Mouse (Mus musculus) midbrain, embryonic 13.5 days (tissue): ENCODE data around the gene Igfbp7. TPM values are rescaled to one million over a fixed set of nuclear protein-coding genes. Genes with fewer than 3 reads are reported as not detected.
A peak's percentile ranks its signal among the peaks of the same experiment; 100 is the strongest.

ENCODE experiments used
- ATAC-seq: fragments of 200-750 bp; cut with Nextera tagmentation; 2 replicates; pipeline ENCODE4 v1.8.0; 2017; ENCODE audit warnings: mild to moderate bottlenecking, moderate TSS enrichment, moderate library complexity
- H3K27ac ChIP-seq: fragments of 300-500 bp; sonication (generic); 2 replicates; pipeline ENCODE4 v1.5.1; 2015; ENCODE audit warnings: inconsistent platforms, mild to moderate bottlenecking, moderate library complexity
- H3K27me3 ChIP-seq: fragments of 300-500 bp; sonication (generic); 2 replicates; pipeline ENCODE4 v1.6.1; 2015; ENCODE audit warnings: mild to moderate bottlenecking, inconsistent platforms
- H3K36me3 ChIP-seq: fragments of 300-500 bp; sonication (generic); 2 replicates; pipeline ENCODE4 v1.6.1; 2015; ENCODE audit warnings: mild to moderate bottlenecking, inconsistent platforms
- H3K4me1 ChIP-seq: fragments of 300-500 bp; sonication (generic); replicated peaks from 2 replicates; pipeline ENCODE4 v1.6.1; 2015; ENCODE audit warnings: inconsistent platforms
- H3K4me2 ChIP-seq: fragments of 300-500 bp; sonication (generic); replicated peaks from 2 replicates; pipeline ENCODE4 v1.6.1; 2015; ENCODE audit warnings: moderate library complexity, mild to moderate bottlenecking, inconsistent platforms
- H3K4me3 ChIP-seq: fragments of 300-500 bp; sonication (generic); replicated peaks from 2 replicates; pipeline ENCODE4 v1.5.1; 2015; ENCODE audit warnings: mild to moderate bottlenecking, inconsistent platforms
- H3K9ac ChIP-seq: fragments of 300-500 bp; sonication (generic); replicated peaks from 2 replicates; pipeline ENCODE4 v1.6.1; 2015; ENCODE audit warnings: mild to moderate bottlenecking, inconsistent platforms
- H3K9me3 ChIP-seq: fragments of 300-500 bp; sonication (generic); 2 replicates; pipeline ENCODE4 v1.6.1; 2016; ENCODE audit warnings: mild to moderate bottlenecking, inconsistent platforms
- WGBS: fragments of 180-500 bp; shearing (Covaris S2); methylation state at CpG from one replicate; pipeline ENCODE4 v1.1.7; 2015; 5-methylcytosine and 5-hydroxymethylcytosine counted together
- polyA plus RNA-seq: library from polyadenylated mRNA; unstranded; fragments of >200 nt; fragmentation: Nextera tagmentation; extraction: Ambion mirVana; gene quantifications from 2 replicates; pipeline ENCODE4 v1.2.1, GENCODE M21; 2015

Igfbp7 gene
- polyA plus RNA-seq, 1 experiment from 2014 or later = 55.3 TPM

DNA sequence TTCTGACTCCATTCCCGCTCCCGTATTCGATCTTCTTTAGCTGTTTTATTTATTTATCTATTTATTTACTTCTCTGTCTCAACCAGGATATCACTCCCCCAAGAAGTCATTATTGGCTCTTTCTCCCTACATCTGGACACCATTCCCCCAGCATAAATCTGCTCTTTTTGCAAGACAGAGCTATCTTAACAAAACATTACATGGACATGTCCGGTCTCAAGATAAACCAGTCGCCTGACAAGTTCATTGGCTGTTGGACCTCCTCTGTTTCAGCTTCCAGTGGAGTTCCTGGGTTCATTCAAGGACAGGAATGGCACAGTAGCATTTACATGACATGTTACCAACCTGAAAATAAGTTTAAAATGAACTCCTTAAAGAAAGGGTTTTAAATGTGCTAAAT is 4.9 kb downstream of the Igfbp7 start:
- Histone ChIP-seq H3K4me2 (no peak overlapping the region), H3K4me1 (peaks cover 11% of the 10 kb centered on the region; the same call in 1 of the 2 replicates), H3K9ac (no peak overlapping the region), H3K36me3 (no peaks in the 10 kb centered on the region), H3K9me3 (no peaks in the 10 kb centered on the region), H3K4me3 (no peak overlapping the region), H3K27ac (no peak overlapping the region), H3K27me3 (peaks cover 20% of the 10 kb centered on the region)
- no peak for ATAC-seq
- 95% methylated on average over 5 of the region's 5 CpGs for WGBS

DNA sequence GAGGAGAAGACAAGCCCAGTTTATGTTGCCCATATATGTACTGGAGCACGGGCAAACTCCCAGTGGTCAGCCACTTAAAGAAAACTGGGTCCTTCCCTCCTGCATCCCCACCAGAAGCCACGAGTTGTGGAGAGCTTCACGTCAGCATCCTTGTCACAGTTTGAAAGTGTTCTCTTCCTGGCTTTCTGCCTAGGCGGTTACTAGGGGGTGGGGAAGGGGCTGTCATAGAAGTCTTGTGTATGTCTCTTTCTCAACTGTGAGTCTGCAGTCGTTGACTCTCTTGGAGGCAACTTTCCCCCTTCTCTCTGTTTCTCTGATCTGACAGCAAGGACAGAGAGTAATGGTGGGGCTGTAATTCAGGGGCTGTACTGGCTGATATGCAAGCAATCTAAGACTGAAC is 5.7 kb downstream of the Igfbp7 start:
- no peak overlapping the region for H3K27ac ChIP-seq
- no peaks in the 10 kb centered on the region for H3K9me3 ChIP-seq
- 76% methylated on average over 5 of the region's 5 CpGs for WGBS
- peaks cover 14% of the 10 kb centered on the region for H3K27me3 ChIP-seq
- H3K9ac ChIP-seq = no peak overlapping the region
- H3K4me1 ChIP-seq = peaks cover 6% of the 10 kb centered on the region; the same call in 1 of the 2 replicates
- H3K36me3 ChIP-seq = no peaks in the 10 kb centered on the region
- no peak overlapping the region for H3K4me3 ChIP-seq
- H3K4me2 ChIP-seq = no peak overlapping the region
- ATAC-seq = no peak

DNA sequence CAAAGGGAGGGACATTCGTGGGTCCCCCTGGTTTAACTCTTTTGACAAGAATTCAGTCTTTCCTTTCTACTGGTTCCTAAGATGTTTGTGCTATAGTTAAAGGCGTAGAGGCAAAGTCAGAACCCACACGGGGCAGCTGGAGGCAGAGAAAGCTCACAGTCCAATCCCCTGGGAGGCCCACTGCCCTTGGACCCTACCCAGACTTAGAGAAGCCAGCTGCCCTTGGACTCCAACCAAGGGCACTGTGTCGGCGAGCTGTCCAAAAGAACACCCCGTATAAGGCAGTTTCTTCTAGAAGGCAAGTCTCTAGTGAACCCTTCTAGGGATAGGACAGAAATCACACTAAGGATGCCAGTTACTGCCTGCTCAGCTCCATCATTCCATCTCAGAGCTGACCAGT is 7.0 kb downstream of the Igfbp7 start:
- H3K9me3 ChIP-seq = no peaks in the 10 kb centered on the region
- H3K4me3 ChIP-seq = no peak overlapping the region
- no peak overlapping the region for H3K9ac ChIP-seq
- H3K4me1 ChIP-seq = peaks cover 6% of the 10 kb centered on the region; the same call in 1 of the 2 replicates
- no peak overlapping the region for H3K4me2 ChIP-seq
- WGBS = 83% methylated on average over 6 of the region's 6 CpGs
- H3K27ac ChIP-seq = no peak overlapping the region
- 0 out of 2 replicates have a peak, but pooled peaks cover 3% of the 10 kb centered on the region for H3K27me3 ChIP-seq
- no peaks in the 10 kb centered on the region for H3K36me3 ChIP-seq
- ATAC-seq = no peak

DNA sequence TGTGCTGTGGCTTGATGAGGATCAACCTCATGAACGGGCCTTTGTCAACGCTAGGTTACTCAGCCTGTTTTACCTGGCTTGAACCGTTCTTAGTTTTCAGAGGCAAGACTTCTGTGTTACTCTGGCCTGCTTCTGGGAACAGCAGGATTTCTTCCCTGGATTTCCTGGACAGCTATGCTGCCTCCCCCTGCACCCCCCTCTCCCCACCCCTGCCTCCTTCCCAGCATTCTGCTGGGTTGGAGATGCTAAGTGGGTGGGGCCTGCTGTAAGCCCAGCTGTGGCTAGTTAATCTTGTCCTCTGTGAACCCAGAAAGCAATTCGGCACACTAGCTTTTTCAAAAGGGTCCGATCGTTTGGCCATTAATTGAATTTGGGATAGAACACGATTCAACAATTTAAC is 7.7 kb downstream of the Igfbp7 start:
- Histone ChIP-seq H3K9ac (no peak overlapping the region), H3K27me3 (0 out of 2 replicates have a peak, but pooled peaks cover 3% of the 10 kb centered on the region), H3K36me3 (no peaks in the 10 kb centered on the region), H3K9me3 (no peaks in the 10 kb centered on the region), H3K27ac (no peak overlapping the region), H3K4me3 (no peak overlapping the region), H3K4me2 (no peak overlapping the region), H3K4me1 (peaks cover 6% of the 10 kb centered on the region; the same call in 1 of the 2 replicates)
- 76% methylated on average over 7 of the region's 7 CpGs for WGBS
- ATAC-seq = no peak

DNA sequence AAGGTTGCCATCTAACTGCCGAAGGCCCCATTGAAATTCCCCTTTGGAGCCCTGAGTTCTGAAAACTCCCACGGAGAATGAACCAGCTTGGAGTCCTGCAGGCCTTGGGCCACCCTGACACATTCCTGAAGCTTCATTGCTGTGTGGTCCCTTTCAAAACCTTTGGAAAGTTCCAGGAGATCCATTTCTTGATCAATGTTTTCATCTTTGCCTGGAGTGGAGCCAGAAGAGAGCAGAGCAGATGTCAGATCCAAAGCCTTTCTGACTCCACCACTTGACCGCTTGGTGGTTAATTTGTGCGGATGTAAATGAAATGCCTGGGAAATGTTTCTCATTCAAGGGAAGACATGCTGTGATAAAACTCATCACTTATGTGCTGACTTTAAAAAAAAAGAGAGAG is 8.8 kb downstream of the Igfbp7 start:
- H3K4me2 ChIP-seq = no peak overlapping the region
- no peak overlapping the region for H3K9ac ChIP-seq
- ATAC-seq = no peak
- H3K36me3 ChIP-seq = no peaks in the 10 kb centered on the region
- peaks cover 6% of the 10 kb centered on the region; the same call in 1 of the 2 replicates for H3K4me1 ChIP-seq
- 50% methylated on average over 4 of the region's 4 CpGs for WGBS
- H3K27me3 ChIP-seq = no peaks in the 10 kb centered on the region
- H3K4me3 ChIP-seq = no peak overlapping the region
- H3K27ac ChIP-seq = no peak overlapping the region
- H3K9me3 ChIP-seq = no peaks in the 10 kb centered on the region

DNA sequence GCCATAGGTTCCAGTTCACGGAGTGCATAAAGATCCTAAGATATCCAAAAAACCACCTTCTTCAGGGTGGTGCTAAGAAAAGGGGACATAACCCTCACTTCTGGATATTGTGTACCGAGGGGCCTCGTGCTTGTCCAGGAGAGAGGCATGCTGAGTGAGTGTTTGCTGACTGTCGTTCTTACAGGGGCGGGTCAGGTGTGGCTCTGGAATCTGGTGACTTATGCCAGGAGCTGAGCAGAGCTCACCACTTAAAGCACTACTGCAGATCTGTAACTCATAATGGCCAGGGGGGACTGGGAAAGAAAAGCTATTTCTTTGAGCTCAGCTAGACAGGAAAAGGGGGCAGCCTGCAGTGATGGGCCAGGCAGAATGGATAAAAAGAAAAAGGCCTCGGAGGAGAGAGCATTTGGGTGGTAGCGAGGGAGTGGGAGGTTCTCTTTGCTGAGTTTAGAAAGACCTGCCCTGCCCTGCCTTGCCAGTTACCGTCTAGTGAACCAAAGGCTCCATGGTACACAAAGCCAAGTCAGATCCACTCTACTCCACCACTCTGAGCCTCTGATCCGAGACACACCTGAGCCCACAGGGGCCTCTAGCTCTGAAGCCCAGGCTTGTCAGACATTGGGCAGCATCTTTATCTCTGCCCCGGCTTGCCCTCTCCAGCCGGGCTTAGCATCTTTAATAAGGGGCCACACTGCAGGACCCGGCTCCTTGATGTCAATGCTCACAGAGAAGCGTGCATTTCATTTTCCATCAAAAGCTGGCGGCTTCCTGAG is 9.4 kb downstream of the Igfbp7 start:
- H3K9ac ChIP-seq = no peak overlapping the region
- peaks cover 6% of the 10 kb centered on the region; the same call in 1 of the 2 replicates for H3K4me1 ChIP-seq
- no peaks in the 10 kb centered on the region for H3K36me3 ChIP-seq
- no peak overlapping the region for H3K4me2 ChIP-seq
- no peak overlapping the region for H3K27ac ChIP-seq
- WGBS = 49% methylated on average over 14 of the region's 14 CpGs
- no peaks in the 10 kb centered on the region for H3K27me3 ChIP-seq
- no peak overlapping the region for H3K4me3 ChIP-seq
- 0 out of 2 replicates have a peak, but pooled peaks have one; percentile 38 for ATAC-seq
- H3K9me3 ChIP-seq = no peaks in the 10 kb centered on the region

DNA sequence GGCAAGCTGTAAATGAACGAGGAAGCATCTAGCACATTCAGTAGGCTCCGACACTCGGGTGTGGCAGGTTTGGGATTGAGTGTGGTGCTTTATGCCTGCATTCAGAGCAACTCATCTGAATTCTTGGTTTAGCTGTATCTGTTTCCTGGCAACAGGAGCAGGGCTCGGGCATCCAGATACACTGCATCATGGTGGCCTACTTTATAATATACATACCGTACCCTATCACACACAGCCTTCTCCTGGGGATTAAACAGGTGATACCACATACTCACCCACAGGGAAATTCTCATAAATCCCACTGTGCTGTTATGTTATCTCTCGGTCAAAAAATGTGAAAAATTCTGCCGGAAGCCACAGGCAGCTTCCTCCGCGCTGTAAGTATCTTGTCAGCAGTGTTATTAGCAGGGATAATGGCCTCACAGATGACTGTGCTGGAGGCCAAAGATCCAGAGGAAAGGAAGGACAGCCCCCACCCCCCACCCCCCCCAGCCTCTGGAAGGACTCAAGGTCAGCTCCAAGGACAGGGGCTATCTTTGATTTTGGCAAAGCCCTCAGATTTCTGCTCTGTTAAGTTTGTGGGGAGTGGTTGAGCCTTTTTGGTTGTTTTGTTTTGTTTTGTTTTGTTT is 13.7 kb downstream of the Igfbp7 start:
- peaks cover 6% of the 10 kb centered on the region; the same call in 1 of the 2 replicates for H3K4me1 ChIP-seq
- ATAC-seq = no peak
- H3K4me2 ChIP-seq = no peak overlapping the region
- H3K9me3 ChIP-seq = no peaks in the 10 kb centered on the region
- WGBS = 42% methylated on average over 9 of the region's 9 CpGs
- H3K36me3 ChIP-seq = no peaks in the 10 kb centered on the region
- H3K9ac ChIP-seq = no peak overlapping the region
- no peaks in the 10 kb centered on the region for H3K27me3 ChIP-seq
- H3K4me3 ChIP-seq = no peak overlapping the region
- H3K27ac ChIP-seq = no peak overlapping the region

DNA sequence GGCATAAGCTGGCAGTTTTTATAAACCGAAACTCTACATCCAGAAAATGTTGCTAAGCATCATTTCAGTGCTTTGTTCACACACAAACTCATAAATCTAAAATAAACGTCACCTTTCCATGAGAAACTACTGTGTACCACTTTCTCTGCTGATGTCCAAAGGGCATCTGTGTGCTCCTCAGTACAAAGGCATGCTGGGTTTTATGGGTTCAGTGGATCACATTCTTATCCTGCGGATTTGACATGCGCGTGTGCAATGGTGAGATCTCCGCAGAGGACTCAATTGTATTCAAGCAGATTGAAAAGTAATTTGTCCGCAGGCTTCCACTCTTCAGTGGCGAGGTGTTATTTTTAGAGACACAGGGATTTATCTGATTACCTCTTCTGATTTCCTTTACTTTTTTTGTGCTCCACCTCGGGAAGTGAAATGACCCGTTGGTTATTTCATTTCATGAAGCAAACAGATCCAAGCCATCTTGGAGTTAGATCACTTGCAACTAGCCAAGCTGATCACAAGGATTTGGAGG is 14.7 kb downstream of the Igfbp7 start:
- Histone ChIP-seq H3K36me3 (no peaks in the 10 kb centered on the region), H3K9ac (no peak overlapping the region), H3K4me2 (no peak overlapping the region), H3K4me3 (no peak overlapping the region), H3K27ac (no peak overlapping the region), H3K27me3 (no peaks in the 10 kb centered on the region), H3K4me1 (no peaks in the 10 kb centered on the region; the same call in 1 of the 2 replicates), H3K9me3 (no peaks in the 10 kb centered on the region)
- no peak for ATAC-seq
- WGBS = 83% methylated on average over 10 of the region's 10 CpGs

DNA sequence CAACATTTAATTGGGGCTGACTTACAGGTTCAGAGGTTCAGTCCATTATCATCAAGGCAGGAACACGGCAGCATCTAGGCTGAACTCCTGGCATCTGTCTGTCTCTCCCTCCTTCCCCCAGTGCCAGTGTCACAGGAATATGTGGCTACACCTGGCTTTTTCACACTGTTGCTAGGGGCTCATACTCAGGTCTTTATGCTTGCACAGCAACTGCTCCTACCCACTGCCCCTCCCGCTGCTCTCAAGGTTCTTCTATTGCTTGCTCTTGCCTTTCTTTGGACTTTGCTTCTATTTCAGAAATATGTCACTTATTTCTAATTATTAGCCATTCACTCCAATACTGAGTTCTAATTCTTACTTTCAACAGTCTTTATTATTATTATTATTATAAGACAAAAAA is 17.6 kb downstream of the Igfbp7 start:
- Histone ChIP-seq H3K27me3 (no peaks in the 10 kb centered on the region), H3K27ac (no peak overlapping the region), H3K4me2 (no peak overlapping the region), H3K36me3 (no peaks in the 10 kb centered on the region), H3K4me3 (no peak overlapping the region), H3K9me3 (no peaks in the 10 kb centered on the region), H3K9ac (no peak overlapping the region), H3K4me1 (no peaks in the 10 kb centered on the region; the same call in 1 of the 2 replicates)
- 91% methylated on average over 2 of the region's 2 CpGs for WGBS
- ATAC-seq = no peak

DNA sequence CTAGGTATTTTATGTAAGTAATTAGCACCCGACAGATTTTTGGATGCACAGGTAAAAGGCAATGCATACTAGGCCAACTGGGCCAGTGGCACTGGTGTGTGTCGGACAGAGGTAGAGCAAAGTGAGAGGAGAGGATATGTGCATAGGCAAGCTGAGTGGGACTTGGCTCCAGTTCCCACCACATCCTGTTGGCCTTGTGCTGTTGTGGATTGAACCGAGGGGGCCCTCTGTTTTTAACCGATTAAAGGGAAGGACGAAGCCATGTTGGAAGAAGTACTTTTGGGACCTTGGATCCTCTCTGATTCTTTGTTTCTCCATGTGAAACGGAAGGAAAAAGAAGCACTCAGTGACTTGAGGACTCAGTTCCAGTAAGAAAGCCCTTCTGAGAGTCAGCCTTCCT is 19.5 kb downstream of the Igfbp7 start:
- Histone ChIP-seq H3K9ac (no peak overlapping the region), H3K27me3 (peaks cover 3% of the 10 kb centered on the region; the same call in 1 of the 2 replicates), H3K4me2 (no peak overlapping the region), H3K27ac (no peak overlapping the region), H3K9me3 (no peaks in the 10 kb centered on the region), H3K4me1 (no peaks in the 10 kb centered on the region), H3K36me3 (no peaks in the 10 kb centered on the region), H3K4me3 (no peak overlapping the region)
- ATAC-seq = no peak
- 90% methylated on average over 6 of the region's 6 CpGs for WGBS

DNA sequence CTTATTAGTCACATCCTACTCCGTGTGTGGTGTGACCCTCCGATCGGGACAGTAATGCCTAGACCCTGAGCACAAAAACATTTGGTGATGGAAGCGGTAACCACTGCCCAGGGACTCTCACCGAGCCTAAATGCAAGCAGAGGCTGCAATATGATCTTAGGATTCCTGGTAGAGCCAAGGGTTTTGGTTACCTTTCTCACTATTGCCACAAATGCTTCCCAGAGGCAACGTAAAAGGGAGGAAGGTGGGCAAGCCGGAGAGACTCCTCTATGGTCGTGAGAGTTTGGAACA is 20.5 kb downstream of the Igfbp7 start:
- ATAC-seq = no peak
- H3K27me3 ChIP-seq = peaks cover 3% of the 10 kb centered on the region; the same call in 1 of the 2 replicates
- WGBS = 88% methylated on average over 8 of the region's 8 CpGs
- H3K9me3 ChIP-seq = no peaks in the 10 kb centered on the region
- H3K4me1 ChIP-seq = no peaks in the 10 kb centered on the region
- H3K4me2 ChIP-seq = no peak overlapping the region
- H3K27ac ChIP-seq = no peak overlapping the region
- no peak overlapping the region for H3K4me3 ChIP-seq
- no peaks in the 10 kb centered on the region for H3K36me3 ChIP-seq
- H3K9ac ChIP-seq = no peak overlapping the region

DNA sequence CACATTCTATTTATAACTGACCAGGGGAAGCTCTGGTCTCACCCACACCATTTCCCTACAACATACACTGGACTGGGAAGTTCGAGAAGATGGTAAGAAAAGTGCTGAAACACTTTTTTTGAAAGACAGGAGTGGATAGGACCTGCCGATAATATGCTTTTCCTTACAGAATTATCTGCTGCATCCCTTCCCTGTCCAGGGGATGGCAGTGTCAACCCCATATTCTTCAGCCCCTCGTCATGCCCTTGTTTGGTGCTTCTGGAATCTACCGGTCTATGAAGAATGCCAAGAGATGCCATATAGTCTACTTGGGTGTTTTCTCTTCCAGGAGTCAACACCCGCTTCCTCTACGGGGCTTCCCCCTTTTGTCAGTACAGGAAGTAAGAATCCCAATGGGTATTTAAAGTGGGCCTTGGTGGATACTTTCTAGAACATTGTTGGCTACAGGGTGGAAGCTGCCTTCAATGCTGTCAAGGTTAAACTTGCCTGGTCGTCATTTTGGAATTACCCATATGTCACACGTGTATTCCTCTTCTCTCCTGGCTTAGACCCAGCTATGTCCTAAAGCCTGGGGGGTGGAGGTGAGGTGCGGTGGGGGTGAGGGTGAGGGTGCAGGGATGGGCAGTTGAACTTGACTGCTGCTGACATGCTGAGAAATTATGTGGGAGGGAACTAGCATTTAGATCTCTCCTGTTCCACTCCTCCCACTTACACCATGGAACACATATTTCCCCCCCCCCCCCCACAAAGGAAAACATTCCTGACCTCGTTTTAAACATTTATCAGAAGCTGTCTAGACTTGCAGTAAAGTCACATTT is 21.0 kb downstream of the Igfbp7 start:
- no peaks in the 10 kb centered on the region for H3K9me3 ChIP-seq
- H3K9ac ChIP-seq = no peak overlapping the region
- no peak overlapping the region for H3K4me3 ChIP-seq
- H3K4me1 ChIP-seq = no peaks in the 10 kb centered on the region
- H3K27ac ChIP-seq = no peak overlapping the region
- WGBS = 82% methylated on average over 10 of the region's 10 CpGs
- H3K27me3 ChIP-seq = peaks cover 5% of the 10 kb centered on the region; the same call in 1 of the 2 replicates
- H3K4me2 ChIP-seq = no peak overlapping the region
- no peak for ATAC-seq
- no peaks in the 10 kb centered on the region for H3K36me3 ChIP-seq
